Mouse (Mus musculus) CD4-positive, CD25-positive, alpha-beta regulatory T cell, adult 4 months (primary cell): ENCODE results near the gene Trim11. TPM values are rescaled to one million over a fixed set of nuclear protein-coding genes. Genes with fewer than 3 reads are reported as not detected.
A peak's percentile ranks its signal among the peaks of the same experiment; 100 is the strongest.

ENCODE experiments used
- ATAC-seq: one replicate; pipeline ENCODE4 v1.8.0; 2017
- polyA plus RNA-seq, 2 experiments: library from polyadenylated mRNA; unstranded; fragments of 100-300 nt; shearing (Covaris generic); gene quantifications; one replicate each; pipeline ENCODE4 v1.2.1; 2017

Gene Trim11
- polyA plus RNA-seq = 10 to 100 TPM; 23.7 to 27.1 TPM

GRCm38 (mm10) chr11:58978027-58978705 is at the start of gene Trim11:
TSS of gene Trim11 (plus strand) at chr11:58978093.
- ATAC-seq = peak; percentile 94

GRCm38 (mm10) chr11:58929055-58929454 is 48.8 kb upstream of the Trim11 start:
- ATAC-seq = no peak

GRCm38 (mm10) chr11:58929641-58930040 is 48.3 kb upstream of the Trim11 start:
- no peak for ATAC-seq

- no peak for ATAC-seq
Measured at GRCm38 (mm10) chr11:58930254-58930653, 47.6 kb upstream of the Trim11 start.

GRCm38 (mm10) chr11:58931576-58931975 is 46.3 kb upstream of the Trim11 start:
- no peak for ATAC-seq

GRCm38 (mm10) chr11:58937909-58938308 is 40.0 kb upstream of the Trim11 start:
- no peak for ATAC-seq

- peak; percentile 90 for ATAC-seq
Measured at GRCm38 (mm10) chr11:58938322-58939087, 39.4 kb upstream of the Trim11 start, which contains the start of gene Rnf187. TSS of gene Rnf187 (minus strand) at chr11:58938916.

- ATAC-seq = no peak
Measured at GRCm38 (mm10) chr11:58939088-58939439, 38.8 kb upstream of the Trim11 start.

GRCm38 (mm10) chr11:58944136-58944535 is 33.8 kb upstream of the Trim11 start:
- no peak for ATAC-seq

GRCm38 (mm10) chr11:58947306-58947705 is 30.6 kb upstream of the Trim11 start:
- no peak for ATAC-seq

GRCm38 (mm10) chr11:58947798-58948528 is 29.9 kb upstream of the Trim11 start:
- peak; percentile 38 for ATAC-seq

- ATAC-seq = peak; percentile 94
Measured at GRCm38 (mm10) chr11:58948542-58949479, 29.1 kb upstream of the Trim11 start, which contains the start of gene Hist3h2ba. TSS of gene Hist3h2ba (plus strand) at chr11:58948920.

- ATAC-seq = no peak
Measured at GRCm38 (mm10) chr11:58949480-58950431, 28.1 kb upstream of the Trim11 start.

- ATAC-seq = no peak
Measured at GRCm38 (mm10) chr11:58951210-58951609, 26.7 kb upstream of the Trim11 start.

GRCm38 (mm10) chr11:58953351-58954169 is 24.3 kb upstream of the Trim11 start:
- ATAC-seq = peak; percentile 1

GRCm38 (mm10) chr11:58954170-58954419 is 23.8 kb upstream of the Trim11 start:
- ATAC-seq = peak; percentile 46

GRCm38 (mm10) chr11:58954420-58955142 is 23.3 kb upstream of the Trim11 start, which contains the start of the genes Hist3h2a and Trim17:
TSS of gene Hist3h2a (plus strand) at chr11:58954685.
TSS of gene Trim17 (plus strand) at chr11:58954685.
- ATAC-seq = peak; percentile 94

GRCm38 (mm10) chr11:58955143-58955867 is 22.6 kb upstream of the Trim11 start:
- ATAC-seq = peak; percentile 9

GRCm38 (mm10) chr11:58955868-58956257 is 22.0 kb upstream of the Trim11 start:
- no peak for ATAC-seq
